Mouse (Mus musculus): ENCODE data around the gene Sdhaf1. TPM values are rescaled to one million over a fixed set of nuclear protein-coding genes. Genes with fewer than 3 reads are reported as not detected.

Sdhaf1 gene
- polyA plus RNA-seq, 1 experiment from 2014 or later, result 20.4 TPM

DNA sequence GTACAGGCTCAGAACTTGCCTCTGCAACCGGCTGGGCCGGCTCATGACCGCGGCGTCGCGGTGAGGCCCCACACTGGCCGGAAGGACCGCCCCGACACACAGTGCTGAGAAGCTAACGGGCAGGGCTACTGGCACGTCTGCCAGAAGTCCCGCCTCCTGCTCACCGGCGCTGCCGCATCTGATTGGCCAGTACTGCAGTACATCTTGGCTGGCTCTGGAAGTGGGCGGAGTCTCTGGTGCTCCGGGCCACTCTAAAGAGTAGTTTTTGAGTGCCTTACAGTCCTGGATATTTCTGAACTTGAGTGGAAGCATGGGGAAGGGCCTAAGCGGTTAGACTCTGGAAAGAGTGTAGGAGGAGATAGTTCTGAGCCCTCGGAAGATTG is 1.4 kb downstream of the Sdhaf1 start:
- H3K4me1 ChIP-seq (ENCODE audit: control insufficient read depth, insufficient read depth, low read length), result peaks cover 12% of the 10 kb centered on the region; the same call in 1 of the 2 replicates
- peak overlapping the region; percentile 91 for H3K9ac ChIP-seq (replicated peaks; ENCODE audit: low read length)
- peak overlapping the region; percentile 83 for H3K27ac ChIP-seq (replicated peaks; ENCODE audit: low read depth, low read length)
- peak overlapping the region; percentile 84 for H3K4me3 ChIP-seq (replicated peaks; ENCODE audit: low read depth, low read length)
- H3K9me3 ChIP-seq (ENCODE audit: control insufficient read depth, low read length), result peaks cover 4% of the 10 kb centered on the region; the same call in 1 of the 2 replicates
- peak overlapping the region; percentile 75 for H3K4me2 ChIP-seq (ENCODE audit: low read length)
- no peaks in the 10 kb centered on the region; the same call in 1 of the 2 replicates for H3K36me3 ChIP-seq (ENCODE audit: control insufficient read depth, insufficient read depth, low read length)
- DNase-seq, result peak; percentile 97
- H3K27me3 ChIP-seq (ENCODE audit: control insufficient read depth, insufficient read depth, low read length), result no peaks in the 10 kb centered on the region
- peak; percentile 99 for ATAC-seq (ENCODE audit: low FRiP score, low TSS enrichment)
- WGBS, result 1% methylated on average over 20 of the region's 20 CpGs

GRCm38 (mm10) chr7:30321539-30322284 is 2.0 kb downstream of the Sdhaf1 start, which contains the start of gene E130208F15Rik:
Gene E130208F15Rik, plus strand, starts transcription at chr7:30321740.
- Histone ChIP-seq H3K9ac (replicated peaks; ENCODE audit: low read length) (peak within 1 kb of the TSS; percentile 91), H3K27ac (replicated peaks; ENCODE audit: low read depth, low read length) (peak within 1 kb of the TSS; percentile 83), H3K4me1 (ENCODE audit: control insufficient read depth, insufficient read depth, low read length) (peaks cover 12% of the 10 kb centered on the region; the same call in 1 of the 2 replicates), H3K27me3 (ENCODE audit: control insufficient read depth, insufficient read depth, low read length) (no peaks in the 10 kb centered on the region), H3K9me3 (ENCODE audit: control insufficient read depth, low read length) (peaks cover 4% of the 10 kb centered on the region; the same call in 1 of the 2 replicates), H3K4me2 (ENCODE audit: low read length) (peak within 1 kb of the TSS; percentile 75), H3K36me3 (ENCODE audit: control insufficient read depth, insufficient read depth, low read length) (no peaks in the 10 kb centered on the region; the same call in 1 of the 2 replicates), H3K4me3 (replicated peaks; ENCODE audit: low read depth, low read length) (peak within 1 kb of the TSS; percentile 84)
- peak; percentile 59 for ATAC-seq (ENCODE audit: low FRiP score, low TSS enrichment)
- peak; percentile 65 for DNase-seq
- WGBS, result under 1% methylated on average over 63 of the region's 63 CpGs

DNA sequence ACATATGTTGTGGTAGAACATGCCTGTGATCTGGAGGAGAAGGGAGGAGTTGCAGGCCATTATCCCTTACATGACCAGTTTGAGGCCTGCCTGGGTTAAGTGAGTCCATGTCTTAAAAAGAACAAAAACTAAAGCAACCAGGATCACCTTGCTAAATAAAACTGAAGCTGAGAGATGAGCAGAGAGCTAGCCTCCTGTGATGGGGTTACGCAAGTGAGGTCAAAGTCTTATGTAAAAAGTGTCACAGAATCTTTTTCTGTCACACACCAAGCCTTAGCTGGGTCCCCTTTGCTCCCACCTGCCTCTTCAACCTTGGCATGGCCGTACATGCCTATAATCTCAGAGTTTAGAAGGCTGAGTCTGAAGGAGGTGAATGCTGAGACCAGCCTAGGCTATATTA is 2.7 kb downstream of the Sdhaf1 start:
- 77% methylated on average over 2 of the region's 2 CpGs for whole genome bisulfite sequencing
- no peak overlapping the region for H3K9ac ChIP-seq (replicated peaks; ENCODE audit: low read length)

GRCm38 (mm10) chr7:30318142-30318541 is 5.6 kb downstream of the Sdhaf1 start:
- Histone ChIP-seq H3K9me3 (ENCODE audit: control insufficient read depth, low read length) (no peaks in the 10 kb centered on the region), H3K9ac (replicated peaks; ENCODE audit: low read length) (no peak overlapping the region), H3K27ac (replicated peaks; ENCODE audit: low read depth, low read length) (no peak overlapping the region), H3K36me3 (ENCODE audit: control insufficient read depth, insufficient read depth, low read length) (peaks cover 3% of the 10 kb centered on the region; the same call in 1 of the 2 replicates), H3K4me3 (replicated peaks; ENCODE audit: low read depth, low read length) (no peak overlapping the region), H3K4me2 (ENCODE audit: low read length) (no peak overlapping the region), H3K27me3 (ENCODE audit: control insufficient read depth, insufficient read depth, low read length) (no peaks in the 10 kb centered on the region), H3K4me1 (ENCODE audit: control insufficient read depth, insufficient read depth, low read length) (peaks cover 12% of the 10 kb centered on the region; the same call in 1 of the 2 replicates)
- WGBS, result 86% methylated on average over 3 of the region's 3 CpGs
- no peak for DNase-seq
- ATAC-seq (ENCODE audit: low FRiP score, low TSS enrichment), result no peak

More for the DNA sequence above, 2.7 kb downstream of the Sdhaf1 start:
- no peak for DNase-seq
- Histone ChIP-seq H3K4me3 (replicated peaks; ENCODE audit: low read depth, low read length) (peak overlapping the region; percentile 84), H3K36me3 (ENCODE audit: control insufficient read depth, insufficient read depth, low read length) (no peaks in the 10 kb centered on the region; the same call in 1 of the 2 replicates), H3K9me3 (ENCODE audit: control insufficient read depth, low read length) (peaks cover 4% of the 10 kb centered on the region; the same call in 1 of the 2 replicates), H3K27ac (replicated peaks; ENCODE audit: low read depth, low read length) (no peak overlapping the region), H3K4me2 (ENCODE audit: low read length) (peak overlapping the region; percentile 75), H3K4me1 (ENCODE audit: control insufficient read depth, insufficient read depth, low read length) (peaks cover 12% of the 10 kb centered on the region; the same call in 1 of the 2 replicates), H3K27me3 (ENCODE audit: control insufficient read depth, insufficient read depth, low read length) (no peaks in the 10 kb centered on the region)
- ATAC-seq (ENCODE audit: low FRiP score, low TSS enrichment), result no peak

- no peaks in the 10 kb centered on the region; the same call in 1 of the 2 replicates for H3K4me1 ChIP-seq (ENCODE audit: control insufficient read depth, insufficient read depth, low read length)
- no peak overlapping the region for H3K4me3 ChIP-seq (replicated peaks; ENCODE audit: low read depth, low read length)
- no peaks in the 10 kb centered on the region for H3K27me3 ChIP-seq (ENCODE audit: control insufficient read depth, insufficient read depth, low read length)
- H3K4me2 ChIP-seq (ENCODE audit: low read length), result no peak overlapping the region
- H3K36me3 ChIP-seq (ENCODE audit: control insufficient read depth, insufficient read depth, low read length), result peaks cover 21% of the 10 kb centered on the region
- no peak overlapping the region for H3K27ac ChIP-seq (replicated peaks; ENCODE audit: low read depth, low read length)
- 82% methylated on average over 13 of the region's 13 CpGs for WGBS
- no peaks in the 10 kb centered on the region for H3K9me3 ChIP-seq (ENCODE audit: control insufficient read depth, low read length)
- no peak overlapping the region for H3K9ac ChIP-seq (replicated peaks; ENCODE audit: low read length)
- no peak for ATAC-seq (ENCODE audit: low FRiP score, low TSS enrichment)
- DNase-seq, result no peak
These were observed 7.9 kb downstream of the Sdhaf1 start for GRCm38 (mm10) chr7:30315559-30316529.

- DNase-seq (no peak), ATAC-seq (ENCODE audit: low FRiP score, low TSS enrichment) (no peak)
- no peak within 1 kb of the TSS for H3K4me2 ChIP-seq (ENCODE audit: low read length)
- no peak within 1 kb of the TSS for H3K27ac ChIP-seq (replicated peaks; ENCODE audit: low read depth, low read length)
- WGBS, result 5% methylated on average over 9 of the region's 9 CpGs
- peaks cover under 1% of the 10 kb centered on the region; the same call in 1 of the 2 replicates for H3K4me1 ChIP-seq (ENCODE audit: control insufficient read depth, insufficient read depth, low read length)
- no peaks in the 10 kb centered on the region for H3K9me3 ChIP-seq (ENCODE audit: control insufficient read depth, low read length)
- no peak within 1 kb of the TSS for H3K9ac ChIP-seq (replicated peaks; ENCODE audit: low read length)
- peaks cover 21% of the 10 kb centered on the region for H3K36me3 ChIP-seq (ENCODE audit: control insufficient read depth, insufficient read depth, low read length)
- H3K4me3 ChIP-seq (replicated peaks; ENCODE audit: low read depth, low read length), result no peak within 1 kb of the TSS
- no peaks in the 10 kb centered on the region for H3K27me3 ChIP-seq (ENCODE audit: control insufficient read depth, insufficient read depth, low read length)
These were observed 9.0 kb downstream of the Sdhaf1 start, which contains the start of gene Syne4 for GRCm38 (mm10) chr7:30314721-30315155. Gene Syne4, plus strand, starts transcription at chr7:30314807.

DNA sequence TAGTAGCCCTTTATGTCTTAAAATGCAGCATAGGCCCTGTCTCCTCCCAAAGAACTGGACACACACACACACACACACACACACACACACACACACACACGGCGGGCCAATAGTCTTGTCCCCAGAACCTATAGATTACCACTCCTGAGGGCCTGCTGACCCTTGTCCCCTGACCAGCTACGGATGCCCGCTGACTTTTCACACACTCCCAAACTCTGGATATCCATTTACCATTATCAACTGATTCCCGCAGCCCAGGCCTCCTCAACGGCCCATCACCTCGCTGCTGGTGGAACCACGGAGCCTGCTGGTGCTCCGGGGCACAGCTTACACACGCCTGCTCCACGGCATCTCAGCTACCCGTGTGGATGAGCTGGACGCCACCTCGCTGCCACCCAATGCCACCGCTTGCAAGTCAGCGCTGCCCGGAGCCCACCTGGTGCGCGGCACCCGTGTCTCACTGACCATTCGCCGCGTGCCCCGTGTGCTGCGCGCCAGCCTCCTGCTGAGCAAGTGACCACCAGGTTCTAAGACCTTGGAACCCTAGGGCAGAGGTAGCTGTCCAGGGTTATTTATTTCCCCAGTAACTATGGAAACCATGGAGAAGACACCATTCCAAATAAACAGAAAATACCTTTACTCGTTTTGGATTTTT is 9.9 kb downstream of the Sdhaf1 start:
- Histone ChIP-seq H3K9ac (replicated peaks; ENCODE audit: low read length) (no peak overlapping the region), H3K36me3 (ENCODE audit: control insufficient read depth, insufficient read depth, low read length) (peaks cover 21% of the 10 kb centered on the region), H3K27ac (replicated peaks; ENCODE audit: low read depth, low read length) (no peak overlapping the region), H3K9me3 (ENCODE audit: control insufficient read depth, low read length) (no peaks in the 10 kb centered on the region), H3K4me1 (ENCODE audit: control insufficient read depth, insufficient read depth, low read length) (peaks cover 7% of the 10 kb centered on the region), H3K4me3 (replicated peaks; ENCODE audit: low read depth, low read length) (no peak overlapping the region), H3K27me3 (ENCODE audit: control insufficient read depth, insufficient read depth, low read length) (no peaks in the 10 kb centered on the region), H3K4me2 (ENCODE audit: low read length) (no peak overlapping the region)
- 52% methylated on average over 27 of the region's 27 CpGs for WGBS
- ATAC-seq (ENCODE audit: low FRiP score, low TSS enrichment) (no peak), DNase-seq (no peak)

GRCm38 (mm10) chr7:30310136-30310535 is 13.6 kb downstream of the Sdhaf1 start:
- peaks cover 12% of the 10 kb centered on the region for H3K4me1 ChIP-seq (ENCODE audit: control insufficient read depth, insufficient read depth, low read length)
- H3K4me3 ChIP-seq (replicated peaks; ENCODE audit: low read depth, low read length), result no peak overlapping the region
- no peaks in the 10 kb centered on the region for H3K9me3 ChIP-seq (ENCODE audit: control insufficient read depth, low read length)
- ATAC-seq (ENCODE audit: low FRiP score, low TSS enrichment), result no peak
- peaks cover 43% of the 10 kb centered on the region for H3K36me3 ChIP-seq (ENCODE audit: control insufficient read depth, insufficient read depth, low read length)
- WGBS, result 92% methylated on average over 12 of the region's 12 CpGs
- H3K9ac ChIP-seq (replicated peaks; ENCODE audit: low read length), result no peak overlapping the region
- H3K27me3 ChIP-seq (ENCODE audit: control insufficient read depth, insufficient read depth, low read length), result no peaks in the 10 kb centered on the region
- peak overlapping the region; percentile 86; the same call in 1 of the 2 replicates for H3K4me2 ChIP-seq (ENCODE audit: low read length)
- no peak for DNase-seq
- H3K27ac ChIP-seq (replicated peaks; ENCODE audit: low read depth, low read length), result no peak overlapping the region

Measured in midbrain, embryonic 14.5 days (tissue).